Mouse (Mus musculus) B cell, adult 2 months (primary cell): ENCODE measurements around the gene Kctd17.

Experiments
- DNase-seq, 2 experiments: peaks; one replicate each; pipeline ENCODE4 v3.0.0; 2022

Kctd17 gene

GRCm38 (mm10) chr15:78428391-78429138 lies at the start of gene Kctd17:
Gene Kctd17, plus strand, starts transcription at chr15:78428564.
- no peak for DNase-seq

GRCm38 (mm10) chr15:78380208-78380607 lies 48.2 kb upstream of the Kctd17 start:
- DNase-seq: no peak

- no peak for DNase-seq
Observed at GRCm38 (mm10) chr15:78380741-78381140, 47.6 kb upstream of the Kctd17 start.

GRCm38 (mm10) chr15:78382115-78382514 lies 46.2 kb upstream of the Kctd17 start:
- no peak for DNase-seq

DNA sequence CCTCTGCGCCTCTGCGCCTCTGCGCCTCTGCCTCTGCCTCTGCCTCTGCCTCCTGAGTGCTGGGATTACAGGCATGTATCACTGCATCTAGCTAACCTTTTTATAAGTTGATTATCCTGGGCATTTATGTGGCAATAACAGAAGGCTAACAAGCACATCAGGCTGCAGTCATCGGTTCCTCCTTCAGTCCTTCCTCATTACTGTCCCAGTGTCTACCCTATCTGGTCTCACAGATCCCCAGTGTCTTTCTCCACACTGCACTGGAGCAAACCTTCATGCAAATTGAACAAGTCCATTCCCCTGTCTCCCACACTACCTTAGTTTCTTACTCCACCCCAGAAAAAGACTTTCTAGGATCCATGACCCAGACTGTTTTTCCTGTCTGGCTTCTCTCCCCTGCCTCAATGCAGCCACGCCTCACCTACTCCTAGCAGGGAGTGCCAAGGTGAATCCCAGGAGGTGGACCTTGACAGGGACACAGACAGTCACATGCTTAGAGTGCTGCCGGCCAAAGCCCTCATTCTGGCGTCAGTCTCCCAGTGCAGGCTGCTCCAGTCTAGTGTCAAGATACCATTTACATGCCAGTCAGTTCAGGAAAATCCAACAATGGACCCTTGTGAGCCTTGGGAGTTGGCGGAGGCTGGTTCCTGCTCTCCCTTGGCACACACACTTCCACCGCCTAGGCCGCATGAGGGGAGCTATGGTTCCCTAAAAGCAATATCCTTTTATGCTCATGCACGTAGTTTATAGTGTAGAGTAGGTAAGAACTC lies 44.7 kb upstream of the Kctd17 start:
- no peak for DNase-seq

DNA sequence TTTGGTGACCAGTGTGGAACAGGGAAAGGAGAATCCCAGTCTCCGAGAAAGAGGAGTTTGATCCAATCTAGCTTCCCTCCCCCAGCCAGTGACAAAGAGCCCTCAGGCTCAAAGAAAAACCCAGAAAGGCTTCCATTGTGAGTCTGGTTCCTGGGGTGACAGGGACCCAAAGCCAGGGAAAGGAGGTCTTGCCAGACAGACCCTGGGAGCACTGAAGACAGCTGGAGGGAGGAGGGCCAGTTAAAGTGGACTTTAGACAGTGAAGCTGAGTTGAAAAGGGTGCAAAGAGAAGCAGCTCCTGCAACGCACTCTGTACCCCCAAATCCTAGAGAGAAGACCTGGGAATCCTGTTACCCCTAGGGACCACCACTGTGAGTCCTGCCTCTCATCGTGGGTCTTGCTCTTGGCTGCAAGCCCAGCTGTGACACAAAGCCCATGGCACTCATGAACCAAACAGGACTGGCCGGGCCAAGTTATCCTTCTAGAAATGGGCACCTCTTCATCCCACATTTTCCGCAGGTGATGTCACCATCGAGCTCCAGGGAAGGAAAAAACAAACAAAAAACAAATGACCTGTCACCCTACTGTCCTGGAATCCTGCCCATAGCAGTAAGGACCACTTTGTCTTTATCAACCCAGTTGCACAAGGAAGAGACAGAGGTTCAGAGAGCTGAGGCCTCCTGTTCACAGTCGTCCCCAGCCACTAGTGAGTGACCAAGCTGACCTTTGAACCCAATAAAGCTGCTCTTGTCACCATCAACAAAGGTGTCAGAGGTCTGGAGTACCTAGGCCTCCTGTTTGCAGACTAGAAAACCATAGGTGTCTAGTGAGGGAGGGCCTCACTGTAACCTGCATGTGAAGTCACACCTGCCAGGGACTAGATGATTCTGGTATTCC lies 43.9 kb upstream of the Kctd17 start:
- no peak for DNase-seq

DNA sequence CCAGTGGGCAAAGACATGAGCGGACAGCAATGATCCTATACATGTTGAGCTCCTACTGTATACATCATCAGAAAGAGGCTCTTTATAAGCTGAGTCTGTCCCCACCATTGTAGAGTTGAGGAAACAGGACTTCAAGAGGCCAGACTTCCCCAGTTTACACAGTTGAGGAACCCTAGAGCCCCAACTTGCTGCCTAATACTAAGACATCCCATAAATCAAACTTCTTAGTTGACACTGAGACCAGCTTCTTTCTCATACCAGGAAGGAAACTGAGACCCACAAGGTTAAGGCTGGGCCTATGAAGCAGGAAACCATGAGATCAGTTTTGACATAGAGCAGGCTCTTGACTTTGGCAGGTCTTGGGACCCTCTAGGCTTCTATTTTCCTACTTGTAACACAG lies 42.8 kb upstream of the Kctd17 start:
- DNase-seq: no peak

- no peak for DNase-seq
Observed at GRCm38 (mm10) chr15:78390855-78391254, 37.5 kb upstream of the Kctd17 start.

- no peak for DNase-seq
Observed at GRCm38 (mm10) chr15:78395478-78395962, 32.8 kb upstream of the Kctd17 start, which contains the start of gene Tex33. Gene Tex33, minus strand, starts transcription at chr15:78395912.

- no peak for DNase-seq
Observed at GRCm38 (mm10) chr15:78401345-78401744, 27.0 kb upstream of the Kctd17 start.

- no peak for DNase-seq
Observed at GRCm38 (mm10) chr15:78401921-78402320, 26.4 kb upstream of the Kctd17 start.

GRCm38 (mm10) chr15:78402423-78402822 lies 25.9 kb upstream of the Kctd17 start:
- DNase-seq: no peak

DNA sequence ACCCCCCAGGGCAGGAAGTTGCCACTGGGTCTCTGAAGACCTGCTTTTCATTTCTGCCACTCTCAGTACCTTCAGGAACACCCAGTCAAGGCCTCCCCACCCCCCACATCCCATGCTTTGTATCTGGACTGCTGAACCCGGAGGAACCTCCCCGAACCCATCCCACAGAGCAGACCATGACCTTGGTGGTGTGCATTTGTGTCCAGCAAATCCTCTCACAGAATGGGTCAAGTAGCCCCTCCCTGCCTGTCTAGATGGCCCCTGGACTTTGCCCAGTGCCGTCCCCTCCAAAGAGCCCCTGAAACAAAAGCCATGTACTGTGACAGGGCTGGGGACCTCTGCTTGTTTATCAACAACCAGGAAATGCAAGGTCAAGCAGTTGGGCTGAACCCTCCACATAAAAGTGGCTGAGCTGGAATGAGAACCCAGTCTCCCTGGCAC lies 25.0 kb upstream of the Kctd17 start:
- DNase-seq: no peak

DNA sequence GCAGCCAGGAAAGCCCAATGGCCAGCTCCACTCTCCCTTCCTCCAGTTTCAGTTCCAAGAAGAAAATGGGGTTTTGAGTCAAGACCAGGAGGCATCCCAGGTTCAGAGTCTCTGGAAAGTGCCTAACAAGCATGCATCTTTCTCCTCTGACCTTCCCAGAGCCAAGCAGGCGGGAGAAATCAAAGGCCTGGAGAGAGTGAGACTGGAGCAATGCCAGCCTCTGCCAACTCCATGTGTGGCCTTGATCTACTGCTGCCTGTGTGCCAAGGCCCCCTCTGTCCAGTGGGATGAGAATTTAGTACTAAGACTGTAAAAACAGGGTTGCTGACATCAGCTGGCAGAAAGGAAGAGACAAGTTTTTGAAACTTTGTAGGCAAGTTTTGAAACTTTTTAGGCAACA lies 24.5 kb upstream of the Kctd17 start:
- DNase-seq: no peak

DNA sequence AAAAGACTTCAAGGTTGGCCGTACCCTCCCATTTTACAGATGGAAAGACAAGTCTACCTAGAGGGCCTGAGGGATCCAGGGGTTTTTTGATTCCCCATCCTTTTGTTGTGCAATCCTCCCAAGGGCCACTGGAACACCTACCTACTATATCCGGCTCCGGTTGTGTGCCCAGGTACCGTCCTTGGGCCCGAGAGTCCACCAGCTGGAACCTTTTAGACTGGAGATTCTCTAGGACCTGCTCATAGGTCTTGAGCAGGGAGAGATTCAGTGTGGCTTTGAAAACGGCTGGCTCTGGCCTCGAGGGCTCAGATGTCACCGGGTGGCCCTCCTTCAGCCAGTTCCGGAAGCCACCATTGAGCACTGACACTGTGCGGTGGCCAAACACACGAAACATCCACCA lies 23.3 kb upstream of the Kctd17 start:
- no peak for DNase-seq

DNA sequence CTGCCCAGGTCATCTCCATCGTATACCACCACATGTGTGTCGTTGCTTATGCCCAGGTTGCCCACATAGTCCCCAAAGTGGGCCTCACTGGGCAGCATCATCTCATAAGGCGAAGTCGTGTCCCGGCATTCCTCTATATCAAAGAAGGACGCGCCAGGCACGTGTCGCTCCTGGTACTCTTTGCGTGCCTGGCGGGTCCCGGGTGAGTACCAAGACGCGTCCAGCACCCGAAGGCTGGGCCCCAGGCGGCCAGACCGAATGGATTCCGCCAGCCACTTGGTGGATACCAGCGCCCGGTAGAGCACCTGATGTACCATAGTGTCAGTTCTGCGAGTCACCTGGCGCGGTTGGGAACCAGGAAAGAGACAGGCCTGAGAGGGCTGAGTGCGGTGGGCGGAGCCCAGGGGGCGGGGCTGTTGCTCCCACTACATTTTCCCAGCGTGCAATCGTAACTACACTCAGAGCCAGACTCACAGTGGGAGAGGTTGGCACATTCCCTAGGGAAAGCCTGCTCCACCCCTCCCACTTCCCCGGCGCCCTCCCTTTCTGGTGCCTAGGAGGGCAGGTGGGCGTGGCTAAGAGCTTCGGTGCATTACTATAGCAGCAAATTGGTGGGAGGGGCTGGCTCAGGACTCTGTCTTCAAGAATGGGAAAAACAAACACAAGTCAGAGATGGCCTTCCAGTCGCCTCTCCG lies 22.7 kb upstream of the Kctd17 start, which contains the start of gene Tst:
Gene Tst (minus strand): TSS at position 391 of the 695 bp plus-strand sequence.
- DNase-seq: peak; percentile 64 to 68

GRCm38 (mm10) chr15:78406293-78406934 lies 21.9 kb upstream of the Kctd17 start, which contains the start of gene Mpst:
Gene Mpst, plus strand, starts transcription at chr15:78406416.
- DNase-seq: peak; percentile 87 to 88

DNA sequence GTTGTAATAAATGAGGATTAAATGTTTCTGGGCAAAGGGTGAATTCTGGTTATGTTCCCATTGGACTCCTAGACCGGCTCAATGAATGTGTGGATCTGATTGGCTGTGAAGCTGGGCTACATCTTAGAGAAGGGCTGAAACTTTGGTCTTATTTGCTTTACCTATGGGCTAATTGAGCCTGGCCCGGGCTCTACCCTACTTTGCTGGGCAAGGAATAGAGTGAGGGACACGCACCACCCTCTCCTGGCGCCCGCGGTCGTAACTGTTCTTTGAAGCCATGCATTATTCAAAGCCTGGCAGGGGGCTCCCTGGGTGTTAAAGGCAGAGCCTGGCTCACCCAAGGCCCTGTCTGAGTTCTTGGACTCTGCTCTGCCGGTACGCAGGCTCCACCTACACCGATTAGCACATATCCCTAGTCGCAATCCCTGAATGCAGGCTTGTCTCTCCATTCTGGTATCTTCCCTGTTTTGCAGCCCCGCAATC lies 18.8 kb upstream of the Kctd17 start:
- DNase-seq: no peak

- no peak for DNase-seq
Observed at GRCm38 (mm10) chr15:78413083-78413718, 15.2 kb upstream of the Kctd17 start.

DNA sequence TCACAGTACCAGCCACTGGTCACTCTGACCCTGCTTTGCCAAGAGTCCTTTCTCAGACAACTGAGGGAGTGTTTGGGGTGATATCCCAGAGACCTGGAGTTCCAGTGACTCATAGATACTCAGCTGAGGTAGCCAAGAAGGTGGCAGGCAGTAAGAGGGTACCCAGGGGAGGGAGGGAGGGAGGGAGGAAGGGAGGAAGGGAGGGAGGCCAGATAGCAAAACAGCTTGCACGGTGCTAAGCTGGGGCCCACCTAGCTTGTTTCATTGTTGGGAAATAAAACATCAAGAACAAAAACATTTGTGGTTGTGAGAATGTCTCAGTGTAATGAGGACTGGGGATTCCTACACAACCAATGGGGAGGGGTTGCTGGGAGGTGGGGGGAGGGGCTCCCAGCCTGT lies 14.6 kb upstream of the Kctd17 start:
- DNase-seq: no peak

- DNase-seq: no peak
Observed at GRCm38 (mm10) chr15:78414157-78414556, 14.2 kb upstream of the Kctd17 start.
